Mouse (Mus musculus): Measurements from ENCODE around the gene Mfsd6l. TPM values are rescaled to one million over a fixed set of nuclear protein-coding genes. Genes with fewer than 3 reads are reported as not detected.

The Mfsd6l gene
- polyA plus RNA-seq (2012), result 0.24 and 0.29 TPM in 2 replicates

GRCm38 (mm10) chr11:68555918-68556584 lies at the start of gene Mfsd6l:
Mfsd6l (plus strand) TSS chr11:68556186.

GRCm38 (mm10) chr11:68586721-68587120 lies 30.7 kb downstream of the Mfsd6l start, which contains the start of gene Ccdc42:
Ccdc42 (plus strand) TSS chr11:68587021.

Other genes with a start within 250 kb of the Mfsd6l start
- 0.27 TPM in 1 of 2 replicates, not detected in the other for gene Ntn1, start 155.4 kb upstream of the Mfsd6l start, polyA plus RNA-seq (2012)
- 20.4 and 30.9 TPM in 2 replicates for gene Pik3r5, start 124.1 kb upstream of the Mfsd6l start, polyA plus RNA-seq (2012)
- 2.5 and 6.7 TPM in 2 replicates for gene Pik3r6, start 53.2 kb upstream of the Mfsd6l start, polyA plus RNA-seq (2012)
- not detected in 2 replicates for gene Ccdc42, start 30.8 kb downstream of the Mfsd6l start, polyA plus RNA-seq (2012)
- gene Myh10, start 135.4 kb downstream of the Mfsd6l start, polyA plus RNA-seq (2012), result 14.7 and 17.3 TPM in 2 replicates